23 mouse cellular contexts compared by ENCODE assay signal in genomic region chr11:104639634-104640033, GRCm38 (mm10). TPM values are rescaled to one million over a fixed set of nuclear protein-coding genes. Genes with fewer than 3 reads are reported as not detected.
"Had no signal": no experiment of that assay in that cellular context is flagged by ENCODE, and none has a peak within 500 bp of the region (broad histone marks: within the 10 kb centered on the region; RNA-seq: fewer than 3 reads in every experiment).

No protein-coding gene starts in this region.

- DNase-seq: lung, adult 18-20 months; lung, postnatal 14 days; lung, postnatal 4 days; midbrain, embryonic 14.5 days; retina, postnatal 1 day; right cerebral cortex, adult 18-20 months; right cerebral cortex, postnatal 25 days; right cerebral cortex, postnatal 4 days; spleen, adult 18-20 months; thymus, adult 18-20 months; thymus, postnatal 14 days; thymus, postnatal 36 days had no signal

- H3K27me3 ChIP-seq: lung, embryonic 15.5 days; midbrain, embryonic 12.5 days; neural tube, embryonic 13.5 days; neural tube, embryonic 15.5 days had no signal

- ATAC-seq: midbrain, embryonic 16.5 days had no signal

- H3K4me2 ChIP-seq: lung, embryonic 15.5 days; midbrain, embryonic 12.5 days; neural tube, embryonic 13.5 days; neural tube, embryonic 15.5 days had no signal

- H3K9ac ChIP-seq: lung, embryonic 15.5 days; midbrain, embryonic 12.5 days; neural tube, embryonic 13.5 days; neural tube, embryonic 15.5 days had no signal

- H3K36me3 ChIP-seq: lung, embryonic 15.5 days; midbrain, embryonic 10.5 days; midbrain, embryonic 12.5 days; neural tube, embryonic 13.5 days; neural tube, embryonic 15.5 days had no signal

- H3K9me3 ChIP-seq: lung, embryonic 15.5 days; midbrain, embryonic 10.5 days; midbrain, embryonic 12.5 days; neural tube, embryonic 13.5 days; neural tube, embryonic 15.5 days had no signal

- H3K4me3 ChIP-seq: lung, embryonic 15.5 days; midbrain, embryonic 10.5 days; midbrain, embryonic 12.5 days; myocyte; neural tube, embryonic 13.5 days; neural tube, embryonic 15.5 days had no signal

- H3K27ac ChIP-seq: lung, embryonic 15.5 days; midbrain, embryonic 10.5 days; midbrain, embryonic 12.5 days; neural tube, embryonic 13.5 days; neural tube, embryonic 15.5 days had no signal

- H3K4me1 ChIP-seq: lung, embryonic 15.5 days; midbrain, embryonic 12.5 days; neural tube, embryonic 13.5 days; neural tube, embryonic 15.5 days had no signal

RNA-seq across cellular contexts. Expression of gene Gm11639, which starts 45.9 kb away (rescaled TPM):
- total RNA-seq: megakaryocyte, adult 5-6 weeks; megakaryocyte-erythroid progenitor cell, adult 5-6 weeks had no signal
- polyA plus RNA-seq: lung, embryonic 15.5 days; midbrain, embryonic 10.5 days; midbrain, embryonic 12.5 days; midbrain, embryonic 14.5 days; midbrain, embryonic 16.5 days; myocyte; neural tube, embryonic 11.5 days; neural tube, embryonic 13.5 days; small intestine, adult 2 months had no signal
